Mouse (Mus musculus) liver, embryonic 14.5 days (tissue): ENCODE results near the gene Selenof. TPM values are rescaled to one million over a fixed set of nuclear protein-coding genes. Genes with fewer than 3 reads are reported as not detected.
A peak's percentile ranks its signal among the peaks of the same experiment; 100 is the strongest.

Experiments
- ATAC-seq: fragments of 200-750 bp; cut with Nextera tagmentation; 2 replicates; pipeline ENCODE4 v1.8.0; 2017; ENCODE audit warnings: moderate number of reproducible peaks, mild to moderate bottlenecking, moderate library complexity; ENCODE audit not compliant: insufficient read depth
- DNase-seq, 3 experiments: peaks; one replicate each; pipeline ENCODE4 v3.0.0-alpha.2; 2012 to 2013; ENCODE audit warnings: low read depth in 3 of 3, low spot score in 3 of 3
- H3K27ac ChIP-seq: fragments of 300-500 bp; sonication (generic); 2 replicates; pipeline ENCODE4 v1.5.1; 2014; ENCODE audit warnings: moderate library complexity, mild to moderate bottlenecking, control low read depth, inconsistent platforms
- H3K27me3 ChIP-seq: fragments of 300-500 bp; sonication (generic); 2 replicates; pipeline ENCODE4 v1.6.1; 2014; ENCODE audit warnings: mild to moderate bottlenecking, low read length, moderate library complexity; ENCODE audit not compliant: control insufficient read depth, insufficient read depth
- H3K36me3 ChIP-seq: fragments of 300-500 bp; sonication (generic); replicated peaks from 2 replicates; pipeline ENCODE4 v1.6.1; 2014; ENCODE audit warnings: low read depth; ENCODE audit not compliant: control insufficient read depth, insufficient read depth
- H3K4me1 ChIP-seq, 2 experiments: fragments of 200-500 bp in 1 of 2; fragments of 300-500 bp in 1 of 2; sonication (generic) in 1 of 2; replicated peaks; 2 replicates each; pipeline ENCODE4 v1.6.1; 2012 to 2014; ENCODE audit warnings: antibody characterized with exemption in 1 of 2, inconsistent platforms in 1 of 2, low read length in 1 of 2; ENCODE audit not compliant: control insufficient read depth in 2 of 2, insufficient read depth in 2 of 2
- H3K4me2 ChIP-seq: fragments of 300-500 bp; sonication (generic); 2 replicates; pipeline ENCODE4 v1.6.1; 2014; ENCODE audit warnings: low read depth, mild to moderate bottlenecking, control low read depth, moderate library complexity
- H3K4me3 ChIP-seq, 2 experiments: fragments of 200-500 bp in 1 of 2; fragments of 300-500 bp in 1 of 2; sonication (generic) in 1 of 2; 2 replicates each; pipeline ENCODE4 v1.5.1; 2012 to 2014; ENCODE audit warnings: low read depth in 2 of 2, low read length in 2 of 2, mild to moderate bottlenecking in 2 of 2, control low read depth in 1 of 2, inconsistent platforms in 1 of 2, moderate library complexity in 1 of 2; ENCODE audit not compliant: insufficient read depth in 1 of 2
- H3K9ac ChIP-seq: fragments of 300-500 bp; sonication (generic); replicated peaks from 2 replicates; pipeline ENCODE4 v1.6.1; 2014; ENCODE audit warnings: mild to moderate bottlenecking, control low read depth, moderate library complexity
- H3K9me3 ChIP-seq: fragments of 300-500 bp; sonication (generic); 2 replicates; pipeline ENCODE4 v1.6.1; 2016; ENCODE audit warnings: low read length, mixed read lengths; ENCODE audit not compliant: control insufficient read depth
- CTCF ChIP-seq: IDR thresholded peaks from 2 replicates; pipeline ENCODE4 v1.5.1; 2016; ENCODE audit warnings: antibody characterized with exemption, low read depth, control low read depth
- EP300 ChIP-seq: IDR thresholded peaks from 2 replicates; pipeline ENCODE4 v1.6.1; 2016; ENCODE audit warnings: antibody characterized with exemption, low read depth
- WGBS: fragments of 180-500 bp; shearing (Covaris S2); extraction: QIAGEN DNeasy Blood & Tissue Kit; methylation state at CpG from one replicate; pipeline ENCODE4 v1.1.7; 2014; ENCODE audit not compliant: insufficient replicate concordance; 5-methylcytosine and 5-hydroxymethylcytosine counted together
- polyA plus RNA-seq, 2 experiments: library from polyadenylated mRNA; depleted of rRNA in 1 of 2; stranded (reverse) in 1 of 2; unstranded in 1 of 2; fragments of >200 nt; fragmentation: Nextera tagmentation in 1 of 2; extraction: Ambion mirVana in 1 of 2; gene quantifications; 2 replicates each; pipeline versions ENCODE4 v1.2.1 to v1.2.3; 2012 to 2014

Gene Selenof
- polyA plus RNA-seq, 2 experiments = 141 to 263 TPM

GRCm38 (mm10) chr3:144622930-144623612, 53.0 kb downstream of the Selenof start:
- no peak overlapping the region for H3K4me2 ChIP-seq
- no peak overlapping the region for H3K4me3 ChIP-seq
- H3K36me3 ChIP-seq = no peaks in the 10 kb centered on the region
- ATAC-seq = no peak
- WGBS = 86% methylated on average over 13 of the region's 13 CpGs
- H3K4me1 ChIP-seq = peaks cover 16 to 20% of the 10 kb centered on the region in 2 experiments
- DNase-seq = no peak
- H3K9me3 ChIP-seq = no peaks in the 10 kb centered on the region
- TF ChIP-seq CTCF (no peak), EP300 (no peak)
- H3K27me3 ChIP-seq = no peaks in the 10 kb centered on the region
- no peak overlapping the region for H3K27ac ChIP-seq
- no peak overlapping the region for H3K9ac ChIP-seq

GRCm38 (mm10) chr3:144625691-144626090, 55.6 kb downstream of the Selenof start:
- WGBS = 84% methylated on average over 5 of the region's 5 CpGs
- TF ChIP-seq CTCF (no peak), EP300 (no peak)
- Histone ChIP-seq H3K4me2 (no peak overlapping the region), H3K9me3 (no peaks in the 10 kb centered on the region), H3K4me3 (no peak overlapping the region), H3K27ac (no peak overlapping the region), H3K4me1 (peaks cover 30 to 33% of the 10 kb centered on the region in 2 experiments), H3K36me3 (no peaks in the 10 kb centered on the region), H3K27me3 (no peaks in the 10 kb centered on the region), H3K9ac (no peak overlapping the region)
- ATAC-seq (no peak), DNase-seq (no peak)

- peak; percentile 87 to 88 (median 88) for DNase-seq
- Histone ChIP-seq H3K36me3 (no peaks in the 10 kb centered on the region), H3K9me3 (no peaks in the 10 kb centered on the region), H3K9ac (peak overlapping the region; percentile 83), H3K4me3 (peak overlapping the region; percentile 43 to 45), H3K27me3 (no peaks in the 10 kb centered on the region), H3K4me2 (peak overlapping the region; percentile 89), H3K27ac (peak overlapping the region; percentile 100), H3K4me1 (peaks cover 30 to 33% of the 10 kb centered on the region in 2 experiments)
- ATAC-seq = peak; percentile 99
- peak; percentile 95 for TF ChIP-seq EP300
- peak; percentile 45 for TF ChIP-seq CTCF
- WGBS = 13% methylated on average over 11 of the region's 11 CpGs
Measured at GRCm38 (mm10) chr3:144628005-144628914, 58.2 kb downstream of the Selenof start.

DNA sequence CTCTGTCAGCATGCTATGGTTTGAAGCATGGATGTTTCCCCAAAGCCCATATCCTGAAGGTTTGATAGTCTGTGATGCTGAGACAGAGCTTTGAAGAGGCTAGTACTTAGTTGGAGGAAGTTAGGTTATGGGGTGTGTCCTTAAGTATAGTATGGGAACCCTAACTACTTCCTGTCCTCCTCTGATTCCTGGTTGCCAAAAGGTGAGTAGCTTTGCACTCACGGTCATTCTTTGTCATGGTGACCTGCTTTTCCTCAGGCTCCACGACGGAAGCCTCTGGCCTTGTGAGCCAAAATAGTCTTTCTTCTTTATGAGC, 58.8 kb downstream of the Selenof start:
- no peaks in the 10 kb centered on the region for H3K27me3 ChIP-seq
- H3K36me3 ChIP-seq = no peaks in the 10 kb centered on the region
- peak overlapping the region; percentile 100 for H3K27ac ChIP-seq
- 73% methylated on average over 3 of the region's 3 CpGs for WGBS
- DNase-seq (no peak), ATAC-seq (no peak)
- H3K9me3 ChIP-seq = no peaks in the 10 kb centered on the region
- H3K4me2 ChIP-seq = peak overlapping the region; percentile 89
- TF ChIP-seq CTCF (no peak), EP300 (no peak)
- no peak overlapping the region; the same call in 1 of the 2 replicates for H3K9ac ChIP-seq
- H3K4me1 ChIP-seq = peaks cover 30 to 33% of the 10 kb centered on the region in 2 experiments
- no peak overlapping the region for H3K4me3 ChIP-seq

GRCm38 (mm10) chr3:144635236-144635635, 65.1 kb downstream of the Selenof start:
- WGBS = 77% methylated on average over 5 of the region's 5 CpGs
- Histone ChIP-seq H3K4me2 (no peak overlapping the region), H3K4me3 (no peak overlapping the region), H3K36me3 (no peaks in the 10 kb centered on the region), H3K27me3 (no peaks in the 10 kb centered on the region), H3K4me1 (no peaks in the 10 kb centered on the region), H3K9me3 (no peaks in the 10 kb centered on the region), H3K27ac (no peak overlapping the region), H3K9ac (no peak overlapping the region)
- ATAC-seq = no peak
- DNase-seq = no peak
- TF ChIP-seq EP300 (no peak), CTCF (no peak)
